Mouse (Mus musculus) midbrain, embryonic 14.5 days (tissue): ENCODE data around the gene Lin37. TPM values are rescaled to one million over a fixed set of nuclear protein-coding genes. Genes with fewer than 3 reads are reported as not detected.

Experiments
- ATAC-seq: fragments of 200-750 bp; cut with Nextera tagmentation; 2 replicates; pipeline ENCODE4 v1.8.0; 2017; ENCODE audit warnings: moderate number of reproducible peaks, moderate library complexity; ENCODE audit not compliant: low FRiP score, low TSS enrichment
- DNase-seq: peaks from one replicate; pipeline ENCODE4 v3.0.0-alpha.2; 2015
- H3K27ac ChIP-seq: fragments of 300-500 bp; sonication (generic); replicated peaks from 2 replicates; pipeline ENCODE4 v1.5.1; 2014; ENCODE audit warnings: mild to moderate bottlenecking, low read depth, low read length, moderate library complexity
- H3K27me3 ChIP-seq: fragments of 300-500 bp; sonication (generic); 2 replicates; pipeline ENCODE4 v1.6.1; 2014; ENCODE audit warnings: low read length, control low read depth, mixed read lengths; ENCODE audit not compliant: control insufficient read depth, insufficient read depth
- H3K36me3 ChIP-seq: fragments of 300-500 bp; sonication (generic); 2 replicates; pipeline ENCODE4 v1.6.1; 2014; ENCODE audit warnings: low read length, control low read depth; ENCODE audit not compliant: control insufficient read depth, insufficient read depth
- H3K4me1 ChIP-seq: fragments of 300-500 bp; sonication (generic); 2 replicates; pipeline ENCODE4 v1.6.1; 2014; ENCODE audit warnings: mild to moderate bottlenecking, antibody characterized with exemption, low read length, control low read depth; ENCODE audit not compliant: control insufficient read depth, insufficient read depth
- H3K4me2 ChIP-seq: fragments of 300-500 bp; sonication (generic); 2 replicates; pipeline ENCODE4 v1.6.1; 2014; ENCODE audit warnings: mild to moderate bottlenecking, low read length, moderate library complexity
- H3K4me3 ChIP-seq: fragments of 300-500 bp; sonication (generic); replicated peaks from 2 replicates; pipeline ENCODE4 v1.5.1; 2014; ENCODE audit warnings: low read depth, low read length
- H3K9ac ChIP-seq: fragments of 300-500 bp; sonication (generic); replicated peaks from 2 replicates; pipeline ENCODE4 v1.6.1; 2014; ENCODE audit warnings: mild to moderate bottlenecking, low read length, moderate library complexity
- H3K9me3 ChIP-seq: fragments of 300-500 bp; sonication (generic); 2 replicates; pipeline ENCODE4 v1.6.1; 2016; ENCODE audit warnings: low read length, control low read depth, mixed read lengths; ENCODE audit not compliant: control insufficient read depth
- WGBS: fragments of 180-500 bp; shearing (Covaris S2); extraction: QIAGEN DNeasy Blood & Tissue Kit; methylation state at CpG from one replicate; pipeline ENCODE4 v1.1.7; 2014; 5-methylcytosine and 5-hydroxymethylcytosine counted together
- polyA plus RNA-seq: library from polyadenylated mRNA; unstranded; fragments of >200 nt; fragmentation: Nextera tagmentation; extraction: Ambion mirVana; gene quantifications from 2 replicates; pipeline ENCODE4 v1.2.1, GENCODE M21; 2014

The Lin37 gene
- polyA plus RNA-seq, 1 experiment from 2014 or later: 49.9 TPM

DNA sequence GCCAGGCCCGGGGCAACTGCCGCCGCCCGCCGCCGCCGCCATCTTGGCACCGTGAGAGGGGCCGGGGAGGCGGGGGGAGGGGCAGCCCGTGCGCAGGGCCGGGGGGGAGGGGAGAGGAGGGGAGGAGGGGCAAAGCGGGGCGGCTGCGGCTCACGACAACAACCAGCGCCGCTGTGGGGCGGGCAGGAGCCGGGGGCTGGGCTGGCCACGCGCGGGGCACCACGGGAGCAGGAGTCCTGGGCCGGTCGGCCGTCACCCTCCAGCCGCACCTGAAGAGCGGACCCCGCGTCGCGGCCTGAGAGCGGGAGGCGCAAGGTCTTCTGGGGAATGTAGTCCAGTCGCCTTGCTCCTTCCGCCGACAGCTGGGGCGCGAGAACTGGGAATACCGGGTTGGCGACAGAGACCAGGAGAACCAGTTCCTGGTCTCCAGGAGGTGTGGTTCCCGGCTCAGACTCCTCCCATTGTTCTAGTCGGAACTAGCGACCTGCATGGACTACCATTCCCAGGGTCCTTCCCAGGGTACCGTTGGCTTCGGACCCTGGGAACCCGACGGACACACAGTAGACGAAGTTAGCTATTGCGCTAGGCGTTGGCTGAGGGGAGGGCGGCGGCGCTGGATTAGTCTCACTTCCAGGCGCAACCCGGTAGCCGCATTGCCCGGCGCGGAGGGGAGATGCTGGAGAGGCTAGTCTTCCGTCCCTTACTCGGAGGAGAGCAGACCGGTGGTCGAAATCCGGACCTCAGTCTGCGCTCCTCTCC, 29.2 kb upstream of the Lin37 start, which contains the start of gene Kmt2b:
Gene Kmt2b, minus strand, starts transcription at position 51 of the 759 bp plus-strand sequence.
- WGBS: under 1% methylated on average over 56 of the region's 68 CpGs

DNA sequence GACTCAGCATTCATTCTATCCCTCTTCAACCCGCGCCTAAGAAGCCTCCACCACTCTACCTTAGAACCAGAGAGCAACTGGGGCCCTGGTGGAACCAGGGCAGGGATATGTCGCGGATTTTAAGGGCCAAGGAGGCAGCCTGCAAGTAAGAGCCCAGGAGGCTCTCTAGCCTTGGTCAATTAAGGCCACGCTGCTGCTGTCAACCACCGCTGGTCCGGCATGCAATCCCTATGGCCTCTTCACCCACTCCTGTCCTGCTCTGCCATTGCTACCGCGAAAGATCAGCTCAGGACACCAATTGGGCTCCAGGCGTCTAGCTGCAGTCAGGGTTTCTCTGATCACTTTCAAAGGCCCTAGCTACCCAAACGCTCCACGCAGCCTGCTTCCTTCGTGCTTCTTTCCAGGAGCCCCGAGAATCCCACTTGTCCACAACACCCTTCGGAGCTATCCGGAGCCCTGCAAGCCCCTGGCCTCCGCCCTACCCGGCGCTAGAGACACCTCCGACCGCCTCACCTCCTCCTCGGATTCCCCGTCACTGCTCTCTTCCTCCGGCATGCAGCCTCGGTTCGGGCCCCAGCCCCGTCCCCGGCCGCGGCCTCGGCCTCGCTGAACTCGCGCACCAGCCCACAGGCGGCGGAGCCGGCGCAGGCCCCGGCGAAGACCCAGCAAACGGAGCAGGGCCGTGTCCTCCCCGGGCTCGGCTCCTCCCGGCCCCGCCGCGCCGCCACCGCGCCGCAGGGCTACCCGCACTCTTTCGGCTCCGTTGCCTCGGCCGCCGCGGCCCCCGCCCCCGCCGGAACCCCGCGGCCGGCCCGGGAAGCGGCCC, 28.4 kb upstream of the Lin37 start:
- peak overlapping the region; percentile 95 for H3K4me3 ChIP-seq
- H3K4me2 ChIP-seq: peak overlapping the region; percentile 72
- H3K36me3 ChIP-seq: peaks cover 37% of the 10 kb centered on the region
- H3K9me3 ChIP-seq: no peaks in the 10 kb centered on the region
- under 1% methylated on average over 62 of the region's 67 CpGs for WGBS
- ATAC-seq (peak; percentile 44), DNase-seq (peak; percentile 51)
- peak overlapping the region; percentile 94 for H3K27ac ChIP-seq
- peak overlapping the region; percentile 97 for H3K9ac ChIP-seq
- H3K4me1 ChIP-seq: peaks cover 10% of the 10 kb centered on the region
- H3K27me3 ChIP-seq: no peaks in the 10 kb centered on the region

More for the DNA sequence above, 29.2 kb upstream of the Lin37 start, which contains the start of gene Kmt2b:
- H3K27me3 ChIP-seq: no peaks in the 10 kb centered on the region
- H3K27ac ChIP-seq: peak within 1 kb of the TSS; percentile 94
- peaks cover 10% of the 10 kb centered on the region for H3K4me1 ChIP-seq
- H3K9ac ChIP-seq: peak within 1 kb of the TSS; percentile 97
- DNase-seq (peak; percentile 97), ATAC-seq (peak; percentile 95)
- H3K9me3 ChIP-seq: no peaks in the 10 kb centered on the region
- H3K36me3 ChIP-seq: peaks cover 29% of the 10 kb centered on the region
- peak within 1 kb of the TSS; percentile 95 for H3K4me3 ChIP-seq
- peak within 1 kb of the TSS; percentile 72 for H3K4me2 ChIP-seq

DNA sequence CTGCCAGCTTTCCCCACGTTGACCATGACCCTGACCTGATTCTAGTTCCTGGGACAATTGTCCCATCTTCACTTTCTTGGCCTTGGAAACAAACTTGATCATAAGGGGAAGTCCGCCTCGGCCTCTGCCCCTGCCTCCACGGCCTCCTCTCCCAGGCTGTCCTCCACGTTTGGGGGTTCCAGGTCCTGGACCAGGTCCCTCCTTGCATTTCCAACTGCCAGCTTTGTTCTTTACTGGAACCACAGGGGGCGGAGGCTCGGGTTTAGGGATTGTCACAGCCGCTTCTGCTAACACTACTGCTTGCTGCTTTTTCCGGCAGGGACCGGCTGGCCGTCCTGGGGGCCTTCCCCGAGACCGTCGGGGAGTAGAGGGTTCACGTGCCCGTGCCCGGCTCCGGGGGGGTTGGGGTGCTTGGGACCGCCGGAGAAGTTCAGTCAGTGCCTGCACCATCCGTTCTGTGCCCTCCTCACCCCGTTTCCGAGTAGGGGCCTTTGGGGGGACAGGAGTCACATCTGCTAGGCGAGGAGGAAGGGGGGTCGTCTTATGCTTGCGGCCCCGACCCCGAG, 26.9 kb upstream of the Lin37 start:
- no peak overlapping the region for H3K9ac ChIP-seq
- peak overlapping the region; percentile 72 for H3K4me2 ChIP-seq
- H3K9me3 ChIP-seq: no peaks in the 10 kb centered on the region
- H3K27me3 ChIP-seq: no peaks in the 10 kb centered on the region
- ATAC-seq (no peak), DNase-seq (no peak)
- 88% methylated on average over 28 of the region's 28 CpGs for WGBS
- H3K4me3 ChIP-seq: no peak overlapping the region
- H3K36me3 ChIP-seq: peaks cover 52% of the 10 kb centered on the region
- peaks cover 10% of the 10 kb centered on the region for H3K4me1 ChIP-seq
- H3K27ac ChIP-seq: no peak overlapping the region

DNA sequence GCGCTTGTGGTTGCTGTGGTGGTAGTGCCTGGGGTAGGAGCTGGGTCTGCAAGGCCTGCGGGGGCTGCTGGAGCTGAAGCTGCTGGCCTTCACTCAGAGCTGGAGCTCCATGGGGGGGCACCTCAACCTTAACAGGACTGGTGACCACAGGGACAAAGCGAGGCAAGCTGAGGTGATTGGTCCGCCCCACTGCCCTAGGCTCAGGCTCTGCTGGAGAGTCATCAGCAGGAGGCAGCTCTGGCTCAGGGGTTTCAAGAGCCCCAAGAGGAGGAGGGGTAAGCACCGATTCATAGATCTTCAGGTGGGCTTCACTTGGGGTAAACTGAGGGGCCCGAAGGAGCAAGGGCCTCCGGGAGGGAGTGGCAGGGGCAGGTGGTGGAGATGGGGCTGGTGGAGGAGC, 25.5 kb upstream of the Lin37 start:
- H3K9ac ChIP-seq: no peak overlapping the region
- 96% methylated on average over 7 of the region's 7 CpGs for WGBS
- H3K27me3 ChIP-seq: no peaks in the 10 kb centered on the region
- DNase-seq (no peak), ATAC-seq (no peak)
- H3K4me2 ChIP-seq: no peak overlapping the region
- no peaks in the 10 kb centered on the region for H3K9me3 ChIP-seq
- peaks cover 66% of the 10 kb centered on the region for H3K36me3 ChIP-seq
- H3K4me3 ChIP-seq: no peak overlapping the region
- H3K4me1 ChIP-seq: peaks cover 10% of the 10 kb centered on the region
- H3K27ac ChIP-seq: no peak overlapping the region

DNA sequence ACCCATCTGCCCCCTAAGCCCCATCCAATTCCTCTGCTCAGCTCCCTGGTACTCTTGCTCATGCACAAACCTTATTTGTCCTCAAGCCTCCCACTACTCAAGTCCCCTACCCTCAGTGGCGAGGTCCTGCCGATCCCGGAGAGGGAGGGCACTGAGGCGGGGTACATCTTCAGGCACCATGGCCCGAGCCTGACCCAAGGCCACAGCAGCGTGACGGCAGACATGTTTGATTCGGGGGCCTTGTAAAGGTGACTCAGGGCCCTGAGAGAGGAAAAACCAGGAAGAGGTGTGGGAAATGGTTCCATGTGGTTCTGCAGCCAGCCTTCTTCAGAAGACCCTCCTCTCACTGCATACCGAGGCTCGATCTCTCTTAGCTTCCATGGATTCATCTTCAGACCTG, 24.7 kb upstream of the Lin37 start:
- H3K36me3 ChIP-seq: peaks cover 74% of the 10 kb centered on the region
- H3K9ac ChIP-seq: no peak overlapping the region
- ATAC-seq (no peak), DNase-seq (no peak)
- H3K4me2 ChIP-seq: no peak overlapping the region
- 92% methylated on average over 10 of the region's 10 CpGs for WGBS
- H3K27me3 ChIP-seq: no peaks in the 10 kb centered on the region
- H3K4me1 ChIP-seq: peaks cover 10% of the 10 kb centered on the region
- no peak overlapping the region for H3K4me3 ChIP-seq
- H3K27ac ChIP-seq: no peak overlapping the region
- H3K9me3 ChIP-seq: no peaks in the 10 kb centered on the region

DNA sequence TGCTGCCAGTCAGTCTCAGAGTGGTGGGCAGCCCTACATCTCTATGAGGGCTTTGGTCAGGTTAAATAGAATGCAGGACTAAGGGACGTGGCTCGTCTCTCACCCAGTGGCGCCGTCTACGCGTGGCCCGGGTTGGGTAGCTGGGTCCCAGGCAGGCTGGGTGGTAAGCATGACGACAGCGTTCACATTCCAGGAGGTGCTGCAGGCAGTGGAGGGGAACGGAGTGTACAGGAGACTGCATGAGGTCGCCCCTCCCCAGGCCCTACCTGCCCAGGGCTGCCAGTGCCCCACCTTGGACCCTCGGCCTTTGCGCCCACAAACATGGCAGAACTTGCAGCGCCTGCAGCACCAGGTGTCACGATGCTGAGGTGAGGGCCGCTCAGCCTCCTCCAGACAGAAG, 21.9 kb upstream of the Lin37 start:
- Histone ChIP-seq H3K9ac (no peak overlapping the region), H3K36me3 (peaks cover 100% of the 10 kb centered on the region), H3K4me3 (no peak overlapping the region), H3K27me3 (no peaks in the 10 kb centered on the region), H3K4me1 (no peaks in the 10 kb centered on the region), H3K27ac (no peak overlapping the region), H3K9me3 (no peaks in the 10 kb centered on the region), H3K4me2 (no peak overlapping the region)
- WGBS: 95% methylated on average over 16 of the region's 16 CpGs
- ATAC-seq: no peak
- no peak for DNase-seq

DNA sequence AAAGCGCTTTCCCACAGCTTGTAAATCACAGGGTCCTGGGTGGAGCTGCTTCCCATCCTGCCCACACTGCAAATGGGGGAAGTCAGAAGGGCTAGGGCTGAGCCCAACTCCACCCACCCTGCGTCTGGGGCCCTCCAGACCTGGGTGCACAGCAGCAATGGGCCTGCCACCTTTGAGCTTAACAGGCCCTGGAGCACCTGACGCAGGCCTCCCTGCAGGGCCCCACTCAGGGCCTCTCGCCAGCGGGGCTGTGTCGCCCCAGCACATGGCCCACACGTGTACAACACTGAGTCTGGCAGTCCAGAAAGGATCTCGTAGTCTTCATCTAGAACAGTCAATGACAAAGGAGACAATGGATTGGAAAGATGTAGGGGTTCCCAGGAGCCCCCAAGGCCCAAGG, 20.3 kb upstream of the Lin37 start:
- ATAC-seq (no peak), DNase-seq (no peak)

DNA sequence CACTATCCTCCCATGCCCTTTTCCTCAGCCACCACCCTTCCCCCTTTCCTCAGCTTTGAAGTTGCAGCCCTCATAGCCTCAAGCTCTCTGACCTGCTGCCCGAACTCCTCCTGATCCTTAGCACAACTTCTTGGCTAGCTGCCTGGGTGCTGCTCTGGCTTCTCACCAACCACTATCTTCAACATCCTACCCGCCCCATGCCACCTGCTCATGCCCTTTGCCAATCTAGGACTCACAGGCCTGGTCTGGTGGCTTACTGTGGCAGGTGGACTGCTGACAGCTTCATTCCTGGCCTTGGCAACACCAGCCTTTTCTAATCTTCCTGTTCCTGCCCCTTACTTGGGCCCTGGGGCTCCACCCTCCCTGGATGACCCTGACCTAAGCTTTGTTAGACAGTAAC, 13.3 kb upstream of the Lin37 start:
- no peaks in the 10 kb centered on the region for H3K27me3 ChIP-seq
- peaks cover 100% of the 10 kb centered on the region for H3K36me3 ChIP-seq
- H3K4me3 ChIP-seq: no peak overlapping the region
- no peaks in the 10 kb centered on the region for H3K4me1 ChIP-seq
- no peak overlapping the region for H3K27ac ChIP-seq
- DNase-seq: no peak
- no peak for ATAC-seq
- H3K9ac ChIP-seq: no peak overlapping the region
- WGBS: 88% methylated on average over 2 of the region's 2 CpGs
- no peaks in the 10 kb centered on the region for H3K9me3 ChIP-seq
- no peak overlapping the region for H3K4me2 ChIP-seq

More for the DNA sequence above, 20.3 kb upstream of the Lin37 start:
- H3K4me3 ChIP-seq: no peak overlapping the region
- H3K4me1 ChIP-seq: no peaks in the 10 kb centered on the region
- no peaks in the 10 kb centered on the region for H3K27me3 ChIP-seq
- H3K36me3 ChIP-seq: peaks cover 100% of the 10 kb centered on the region
- no peak overlapping the region for H3K27ac ChIP-seq
- no peak overlapping the region for H3K9ac ChIP-seq
- WGBS: 96% methylated on average over 8 of the region's 8 CpGs
- no peak overlapping the region for H3K4me2 ChIP-seq
- no peaks in the 10 kb centered on the region for H3K9me3 ChIP-seq
